Mouse (Mus musculus) MEL-GATA-1-ER (cell line): ENCODE results near the gene Hspb2.

ENCODE experiments used
- DNase-seq: peaks from one replicate; pipeline ENCODE4 v3.0.0-alpha.2; 2012; ENCODE audit warnings: low read depth; ENCODE audit errors: extremely low read depth

The Hspb2 gene

GRCm38 (mm10) chr9:50752054-50752602 is at the start of gene Hspb2:
Gene Hspb2 (minus strand): TSS chr9:50752354.
- no peak for DNase-seq

DNA sequence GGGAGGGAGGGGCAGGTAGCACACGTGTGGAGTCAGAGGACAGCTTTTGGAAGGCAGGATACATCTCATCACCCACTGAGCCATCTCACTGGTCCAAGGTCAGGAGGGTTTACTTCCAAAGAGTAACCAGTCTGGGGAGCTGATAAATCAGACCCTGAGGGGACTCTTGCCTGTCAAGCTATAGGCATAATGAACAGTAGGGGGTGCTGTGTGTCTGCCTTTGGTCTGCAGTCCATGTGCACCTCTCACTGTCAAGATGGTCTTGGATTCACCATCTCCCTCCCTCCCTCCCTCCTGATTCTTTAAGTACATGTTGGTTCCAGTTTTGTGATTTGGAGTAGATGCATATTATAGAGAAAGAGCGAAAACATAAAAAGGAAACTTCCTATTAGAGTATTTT is 48.8 kb upstream of the Hspb2 start:
- peak; percentile 40 for DNase-seq

DNA sequence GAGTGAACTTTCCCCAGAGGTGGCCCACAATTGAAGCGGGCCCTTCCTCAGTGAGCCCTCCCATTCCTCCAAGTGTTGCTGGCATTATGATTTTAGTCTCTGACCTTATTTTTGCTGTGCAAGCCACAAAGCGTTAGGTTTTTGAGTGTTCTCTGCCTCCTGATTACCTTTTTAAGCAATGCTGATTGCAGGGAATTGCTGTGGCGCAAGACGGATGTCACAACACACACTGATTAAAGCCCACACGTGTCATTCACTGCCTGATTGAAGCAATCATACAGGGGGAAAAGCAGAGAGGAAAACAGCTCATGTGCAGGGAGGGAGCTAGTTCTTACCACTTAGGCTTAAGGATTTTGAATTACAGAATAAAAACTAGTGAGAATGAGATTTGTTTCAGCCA is 46.2 kb upstream of the Hspb2 start:
- DNase-seq: no peak

DNA sequence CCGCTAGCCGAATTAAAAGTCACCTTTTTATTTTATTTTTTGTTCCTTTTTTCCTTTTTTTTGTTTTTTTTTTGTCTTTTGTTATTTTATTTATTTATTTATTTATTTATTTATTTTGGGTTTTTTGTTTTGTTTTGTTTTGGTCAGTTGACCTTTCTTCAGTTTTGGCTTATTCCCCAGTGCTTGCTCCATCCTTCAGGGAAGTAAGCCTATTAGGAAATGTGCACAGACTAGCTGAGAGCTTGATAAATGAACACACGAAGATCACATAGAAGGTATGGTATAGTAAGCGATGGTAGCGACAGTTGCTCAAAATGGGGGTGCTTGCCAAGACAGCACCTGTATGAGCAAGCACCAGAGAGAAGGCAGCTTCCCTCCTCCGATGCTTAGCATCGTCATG is 45.5 kb upstream of the Hspb2 start:
- no peak for DNase-seq

- DNase-seq: no peak
Measured at GRCm38 (mm10) chr9:50796776-50797175, 44.6 kb upstream of the Hspb2 start.

- DNase-seq: no peak
Measured at GRCm38 (mm10) chr9:50795266-50795665, 43.1 kb upstream of the Hspb2 start.

DNA sequence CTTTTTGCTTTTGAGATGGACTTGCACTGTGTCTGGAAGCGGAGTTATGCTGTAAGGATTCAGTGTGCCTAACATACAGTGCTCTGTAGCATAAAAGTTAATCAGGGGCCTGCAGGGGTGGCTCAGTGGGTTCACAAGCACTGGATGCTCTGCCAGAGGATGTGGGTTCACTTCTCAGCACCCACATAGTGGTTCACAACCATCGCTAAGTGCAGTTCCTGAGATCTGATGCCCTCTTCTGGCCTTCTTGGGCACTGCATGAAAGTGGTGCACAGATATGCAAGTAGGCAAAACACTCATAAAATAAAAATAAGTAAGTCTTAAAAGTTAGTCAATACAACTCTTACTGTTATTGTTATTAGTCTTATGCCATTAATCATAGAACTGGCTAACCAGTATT is 30.0 kb upstream of the Hspb2 start:
- DNase-seq: peak; percentile 39

- no peak for DNase-seq
Measured at GRCm38 (mm10) chr9:50776162-50776760, 24.1 kb upstream of the Hspb2 start.

- DNase-seq: peak; percentile 33
Measured at GRCm38 (mm10) chr9:50775662-50776126, 23.5 kb upstream of the Hspb2 start.

DNA sequence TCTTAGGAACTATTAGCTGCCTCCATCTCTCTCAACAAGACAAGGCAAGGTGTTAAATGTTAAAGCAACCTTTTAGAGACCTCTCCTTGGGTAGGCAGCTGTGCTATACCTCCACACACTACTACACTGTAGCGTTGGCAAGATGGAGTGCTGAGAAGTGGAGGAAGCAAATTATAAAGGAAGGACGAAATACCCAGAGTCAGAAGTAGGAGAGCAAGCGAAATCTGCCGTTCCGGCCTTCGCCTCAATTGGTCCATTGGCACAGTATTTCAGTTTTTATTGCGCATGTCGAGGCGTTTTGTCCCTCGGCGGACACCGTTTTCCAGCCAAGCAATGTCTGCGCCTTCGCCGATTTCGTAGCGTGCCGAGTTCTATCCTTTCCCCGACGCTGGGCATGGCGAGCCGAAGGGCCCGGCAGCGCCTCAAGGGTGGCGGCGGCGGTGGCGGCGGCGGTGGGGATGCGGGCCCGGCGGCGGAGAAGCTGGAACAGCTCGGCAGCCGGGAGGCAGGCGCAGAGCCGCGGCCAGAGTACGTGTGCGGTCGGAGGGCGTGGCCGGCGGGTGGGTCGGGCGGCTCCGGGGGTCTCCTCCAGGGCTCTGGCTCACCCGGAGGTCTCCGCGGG is 22.9 kb upstream of the Hspb2 start, which contains the start of the genes Alg9 and 1110032A03Rik:
Alg9 (plus strand) TSS at position 29 of the 622 bp plus-strand sequence.
1110032A03Rik (minus strand) TSS at position 530 of the 622 bp plus-strand sequence.
- DNase-seq: peak; percentile 75

- DNase-seq: peak; percentile 67
Measured at GRCm38 (mm10) chr9:50774026-50774462, 21.9 kb upstream of the Hspb2 start.

DNA sequence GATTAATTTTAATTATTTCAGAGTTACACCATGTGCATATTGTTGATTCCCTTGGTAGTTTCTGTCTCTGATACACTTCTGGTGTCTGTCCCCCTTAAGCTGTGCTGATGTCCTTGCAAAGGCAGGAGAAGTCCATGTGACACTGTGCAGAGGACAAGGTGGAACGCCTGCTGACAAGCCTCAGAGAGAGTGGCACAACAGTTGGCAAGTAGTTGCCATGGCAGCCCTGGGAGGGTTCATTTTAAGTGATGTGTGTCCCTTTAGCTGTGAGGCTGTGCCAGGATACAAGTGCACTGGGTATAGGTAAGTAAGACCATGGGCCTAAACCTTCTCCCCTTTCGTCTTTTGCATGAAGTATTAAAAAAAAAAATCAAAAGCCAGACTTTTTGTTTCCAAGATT is 17.9 kb upstream of the Hspb2 start:
- DNase-seq: no peak

- DNase-seq: peak; percentile 93
Measured at GRCm38 (mm10) chr9:50768107-50769002, 16.2 kb upstream of the Hspb2 start, which contains the start of gene Fdxacb1. Gene Fdxacb1 (plus strand): TSS chr9:50768236.

GRCm38 (mm10) chr9:50767531-50768106 is 15.5 kb upstream of the Hspb2 start:
- DNase-seq: peak; percentile 5

DNA sequence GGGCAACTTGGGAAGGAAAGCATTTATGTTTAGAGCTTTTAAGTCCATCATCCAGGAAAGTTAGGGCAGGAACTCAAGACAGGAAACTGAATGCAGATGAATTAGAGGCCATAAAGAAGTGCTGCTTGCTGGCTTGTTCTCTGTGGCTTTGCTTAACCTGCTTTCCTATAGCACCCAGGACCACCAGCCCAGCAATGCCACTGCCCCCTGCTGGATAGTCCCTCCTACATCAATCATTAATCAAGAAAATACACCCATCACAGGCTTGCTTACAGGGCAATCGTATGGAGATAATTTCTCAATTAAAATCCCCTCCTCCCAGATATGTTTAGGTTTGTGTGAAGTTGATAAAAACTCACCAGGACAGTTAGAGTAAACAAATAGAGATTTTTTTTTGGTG is 11.2 kb upstream of the Hspb2 start:
- no peak for DNase-seq

GRCm38 (mm10) chr9:50761520-50762243 is 9.5 kb upstream of the Hspb2 start:
- no peak for DNase-seq

GRCm38 (mm10) chr9:50756711-50757110 is 4.6 kb upstream of the Hspb2 start:
- no peak for DNase-seq

GRCm38 (mm10) chr9:50753947-50754346 is 1.8 kb upstream of the Hspb2 start:
- DNase-seq: no peak

GRCm38 (mm10) chr9:50752784-50753615 is 846 bp upstream of the Hspb2 start:
- no peak for DNase-seq

DNA sequence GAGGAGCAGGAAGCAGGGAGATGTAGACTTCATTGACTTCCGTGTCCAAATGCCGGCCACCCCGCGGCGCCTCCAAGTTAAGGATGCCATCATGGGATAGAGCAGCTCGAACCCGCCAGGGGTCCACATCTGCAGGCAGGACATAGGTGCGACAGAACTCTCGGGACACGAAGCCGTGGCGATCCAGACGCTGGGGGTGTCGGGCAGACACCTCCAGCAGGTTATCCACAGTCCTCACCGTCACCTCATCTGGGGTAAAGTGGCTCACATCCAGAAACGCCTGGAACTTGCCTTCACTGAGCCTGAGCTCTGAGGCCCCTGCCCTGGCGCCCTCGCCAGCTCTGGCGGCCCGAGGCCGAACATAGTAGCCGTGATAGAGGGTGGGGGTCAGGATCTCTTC is 831 bp downstream of the Hspb2 start, which contains the start of gene Cryab:
Cryab (plus strand) TSS at position 3 of the 400 bp plus-strand sequence.
- DNase-seq: no peak
